Mouse (Mus musculus) kidney, adult 2 months (tissue): Measurements from ENCODE around the gene Map4k2.

ENCODE experiments used
- CTCF ChIP-seq: fragments of 200-500 bp; conservative IDR thresholded peaks from 2 replicates; pipeline ENCODE4 v1.5.1; 2011; ENCODE audit warnings: low read depth, mild to moderate bottlenecking, control low read depth, low read length, moderate library complexity, mixed read lengths; ENCODE audit not compliant: insufficient read depth, insufficient read length
- POLR2A ChIP-seq: fragments of 200-500 bp; IDR thresholded peaks from one replicate; pipeline ENCODE4 v1.6.1; 2011; ENCODE audit warnings: low read depth, low read length, control low read depth

GRCm38 (mm10) chr19:6294301-6294700 lies 46.6 kb upstream of the Map4k2 start:
- no peak for TF ChIP-seq CTCF
- TF ChIP-seq POLR2A: no peak
